Mouse (Mus musculus): Measurements from ENCODE around the gene Dpagt1. TPM values are rescaled to one million over a fixed set of nuclear protein-coding genes. Genes with fewer than 3 reads are reported as not detected.
"Not testable (repeated sequence)": the region's sequence is repeated elsewhere in the genome, so short reads cannot be mapped to it uniquely, and the experiment has no call there.

Dpagt1 gene
- polyA plus RNA-seq, 1 experiment from 2014 or later = 35.9 TPM

DNA sequence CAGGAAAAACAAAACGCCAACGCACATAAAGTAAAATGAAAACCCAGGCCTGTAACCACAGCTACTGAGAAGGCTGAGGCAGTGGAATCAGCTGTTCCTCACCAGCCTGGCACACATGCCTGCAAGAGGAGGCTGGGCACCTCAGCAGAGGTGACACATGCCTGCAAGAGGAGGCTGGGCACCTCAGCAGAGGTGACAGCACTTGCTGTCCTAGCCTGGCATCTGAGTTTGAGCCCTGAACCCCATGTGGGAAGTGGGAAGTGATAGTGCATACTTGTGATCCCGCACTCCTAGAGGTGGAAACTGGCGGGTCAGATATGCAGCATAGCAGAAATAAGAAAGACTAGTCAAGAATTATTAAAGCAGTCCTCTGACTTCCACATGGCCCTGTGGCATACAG lies 25.6 kb downstream of the Dpagt1 start:
- H3K4me1 ChIP-seq (ENCODE audit: control insufficient read depth, insufficient read depth, low read length) = no peaks in the 10 kb centered on the region
- H3K27ac ChIP-seq (ENCODE audit: low read depth, low read length) = no peak overlapping the region
- H3K36me3 ChIP-seq (ENCODE audit: control insufficient read depth, insufficient read depth, low read length) = peaks cover 65% of the 10 kb centered on the region
- H3K4me2 ChIP-seq (ENCODE audit: low read depth, low read length) = no peak overlapping the region
- H3K27me3 ChIP-seq (ENCODE audit: control insufficient read depth, insufficient read depth, low read length) = no peaks in the 10 kb centered on the region
- no peaks in the 10 kb centered on the region for H3K9me3 ChIP-seq (ENCODE audit: control insufficient read depth, low read length)
- ATAC-seq (ENCODE audit: low read depth) = no peak
- 99% methylated on average over 4 of the region's 4 CpGs for WGBS
- H3K9ac ChIP-seq (replicated peaks; ENCODE audit: low read depth, low read length) = no peak overlapping the region
- H3K4me3 ChIP-seq (ENCODE audit: low read depth, low read length) = no peak overlapping the region

GRCm38 (mm10) chr9:44352337-44352736 lies 26.5 kb downstream of the Dpagt1 start:
- Histone ChIP-seq H3K4me3 (ENCODE audit: low read depth, low read length) (no peak overlapping the region), H3K4me2 (ENCODE audit: low read depth, low read length) (no peak overlapping the region), H3K27ac (ENCODE audit: low read depth, low read length) (no peak overlapping the region), H3K4me1 (ENCODE audit: control insufficient read depth, insufficient read depth, low read length) (no peaks in the 10 kb centered on the region), H3K36me3 (ENCODE audit: control insufficient read depth, insufficient read depth, low read length) (peaks cover 65% of the 10 kb centered on the region), H3K9ac (replicated peaks; ENCODE audit: low read depth, low read length) (no peak overlapping the region), H3K27me3 (ENCODE audit: control insufficient read depth, insufficient read depth, low read length) (no peaks in the 10 kb centered on the region), H3K9me3 (ENCODE audit: control insufficient read depth, low read length) (no peaks in the 10 kb centered on the region)
- ATAC-seq (ENCODE audit: low read depth) = no peak
- 89% methylated on average over 10 of the region's 10 CpGs for WGBS

DNA sequence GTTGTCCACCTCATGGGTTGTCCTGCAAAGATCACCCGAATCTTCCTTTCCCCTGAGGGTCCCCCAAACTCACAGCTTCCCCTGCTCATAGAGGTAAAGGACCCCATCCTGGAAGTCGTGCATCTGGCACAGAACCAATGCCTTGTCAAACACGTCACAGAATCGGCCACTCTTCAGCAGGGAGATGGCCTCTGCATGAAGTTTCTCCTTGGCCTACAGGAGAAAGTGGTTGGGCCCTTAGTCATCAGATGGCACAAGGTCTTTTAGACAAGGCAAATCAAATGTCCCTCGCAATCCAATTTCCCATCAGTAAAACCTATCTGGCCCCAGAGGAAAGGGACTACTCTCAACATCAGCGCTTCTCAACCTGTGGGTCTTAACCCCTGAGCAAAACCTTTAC lies 27.3 kb downstream of the Dpagt1 start:
- Histone ChIP-seq H3K9me3 (ENCODE audit: control insufficient read depth, low read length) (no peaks in the 10 kb centered on the region), H3K9ac (replicated peaks; ENCODE audit: low read depth, low read length) (no peak overlapping the region), H3K4me1 (ENCODE audit: control insufficient read depth, insufficient read depth, low read length) (no peaks in the 10 kb centered on the region), H3K4me3 (ENCODE audit: low read depth, low read length) (no peak overlapping the region), H3K27me3 (ENCODE audit: control insufficient read depth, insufficient read depth, low read length) (no peaks in the 10 kb centered on the region), H3K36me3 (ENCODE audit: control insufficient read depth, insufficient read depth, low read length) (peaks cover 66% of the 10 kb centered on the region), H3K27ac (ENCODE audit: low read depth, low read length) (no peak overlapping the region), H3K4me2 (ENCODE audit: low read depth, low read length) (no peak overlapping the region)
- ATAC-seq (ENCODE audit: low read depth) = no peak
- WGBS = 97% methylated on average over 6 of the region's 6 CpGs

DNA sequence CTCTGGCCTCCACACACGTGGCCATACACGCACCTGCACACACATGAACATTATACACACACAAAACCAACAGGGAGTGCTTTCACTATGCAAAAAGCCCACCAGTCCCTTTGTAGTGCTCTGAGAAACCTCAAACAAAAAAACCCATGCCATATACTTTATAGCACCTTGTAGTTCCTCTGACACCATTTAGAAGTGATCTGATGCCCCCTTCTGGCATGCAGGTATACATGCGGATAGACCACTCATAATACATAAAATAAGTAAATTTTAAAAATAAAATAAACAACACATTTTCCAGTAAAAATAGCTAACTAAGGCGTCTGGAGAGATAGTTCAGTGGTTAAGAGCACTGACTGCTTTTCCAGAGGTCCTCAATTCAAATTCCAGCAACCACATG lies 31.4 kb downstream of the Dpagt1 start:
- no peak for ATAC-seq (ENCODE audit: low read depth)
- H3K9me3 ChIP-seq (ENCODE audit: control insufficient read depth, low read length) = no peaks in the 10 kb centered on the region
- 75% methylated on average over 4 of the region's 4 CpGs for WGBS

GRCm38 (mm10) chr9:44361190-44361917 lies 35.5 kb downstream of the Dpagt1 start, which contains the start of gene Vps11:
Gene Vps11 (minus strand): TSS chr9:44361670.
- H3K9ac ChIP-seq (replicated peaks; ENCODE audit: low read depth, low read length) = peak within 1 kb of the TSS; percentile 79
- H3K9me3 ChIP-seq (ENCODE audit: control insufficient read depth, low read length) = no peaks in the 10 kb centered on the region
- H3K27ac ChIP-seq (ENCODE audit: low read depth, low read length) = peak within 1 kb of the TSS; percentile 70
- ATAC-seq (ENCODE audit: low read depth) = peak; percentile 95
- H3K4me3 ChIP-seq (ENCODE audit: low read depth, low read length) = peak within 1 kb of the TSS; percentile 97
- peaks cover 17% of the 10 kb centered on the region for H3K36me3 ChIP-seq (ENCODE audit: control insufficient read depth, insufficient read depth, low read length)
- no peaks in the 10 kb centered on the region for H3K27me3 ChIP-seq (ENCODE audit: control insufficient read depth, insufficient read depth, low read length)
- H3K4me1 ChIP-seq (ENCODE audit: control insufficient read depth, insufficient read depth, low read length) = peaks cover 4% of the 10 kb centered on the region; the same call in 1 of the 2 replicates
- under 1% methylated on average over 44 of the region's 44 CpGs for WGBS
- H3K4me2 ChIP-seq (ENCODE audit: low read depth, low read length) = peak within 1 kb of the TSS; percentile 79

More for the DNA sequence above, 31.4 kb downstream of the Dpagt1 start:
- Histone ChIP-seq H3K4me1 (ENCODE audit: control insufficient read depth, insufficient read depth, low read length) (peaks cover 4% of the 10 kb centered on the region; the same call in 1 of the 2 replicates), H3K27ac (ENCODE audit: low read depth, low read length) (no peak overlapping the region), H3K36me3 (ENCODE audit: control insufficient read depth, insufficient read depth, low read length) (peaks cover 47% of the 10 kb centered on the region), H3K27me3 (ENCODE audit: control insufficient read depth, insufficient read depth, low read length) (no peaks in the 10 kb centered on the region), H3K9ac (replicated peaks; ENCODE audit: low read depth, low read length) (no peak overlapping the region), H3K4me2 (ENCODE audit: low read depth, low read length) (no peak overlapping the region), H3K4me3 (ENCODE audit: low read depth, low read length) (no peak overlapping the region)

GRCm38 (mm10) chr9:44361931-44362330 lies 36.1 kb downstream of the Dpagt1 start:
- 38% methylated on average over 4 of the region's 4 CpGs for WGBS
- not testable (repeated sequence) for H3K9me3 ChIP-seq (ENCODE audit: control insufficient read depth, low read length); H3K27me3 ChIP-seq (ENCODE audit: control insufficient read depth, insufficient read depth, low read length); H3K9ac ChIP-seq (replicated peaks; ENCODE audit: low read depth, low read length); H3K4me1 ChIP-seq (ENCODE audit: control insufficient read depth, insufficient read depth, low read length)
- Histone ChIP-seq H3K36me3 (ENCODE audit: control insufficient read depth, insufficient read depth, low read length) (peaks cover 17% of the 10 kb centered on the region), H3K4me2 (ENCODE audit: low read depth, low read length) (peak overlapping the region; percentile 79), H3K4me3 (ENCODE audit: low read depth, low read length) (peak overlapping the region; percentile 97), H3K27ac (ENCODE audit: low read depth, low read length) (peak overlapping the region; percentile 46)
- ATAC-seq (ENCODE audit: low read depth) = peak; percentile 17; the same call in 1 of the 2 replicates

DNA sequence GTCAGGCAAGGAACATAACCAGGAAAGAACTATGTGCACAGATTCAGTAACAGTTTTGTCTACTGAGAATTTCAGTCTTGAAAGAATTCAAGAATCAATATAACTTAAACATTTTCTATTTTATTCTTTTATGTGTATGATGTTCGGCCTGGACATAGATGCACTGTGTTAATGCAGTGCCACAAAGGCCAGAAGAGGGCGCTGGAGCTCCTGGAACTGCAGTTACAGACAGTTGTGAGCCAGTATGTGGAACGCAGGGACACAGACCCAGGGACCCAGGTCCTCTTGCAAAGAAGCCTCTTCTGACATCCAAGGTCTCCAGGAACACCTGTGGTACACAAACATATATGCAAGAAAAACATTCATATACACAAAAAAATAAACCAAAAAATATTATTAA lies 38.7 kb downstream of the Dpagt1 start:
- 64% methylated on average over 3 of the region's 3 CpGs for WGBS
- H3K4me3 ChIP-seq (ENCODE audit: low read depth, low read length) = no peak overlapping the region
- H3K4me2 ChIP-seq (ENCODE audit: low read depth, low read length) = no peak overlapping the region
- H3K27ac ChIP-seq (ENCODE audit: low read depth, low read length) = no peak overlapping the region
- peaks cover 1% of the 10 kb centered on the region for H3K36me3 ChIP-seq (ENCODE audit: control insufficient read depth, insufficient read depth, low read length)
- no peaks in the 10 kb centered on the region for H3K9me3 ChIP-seq (ENCODE audit: control insufficient read depth, low read length)
- H3K27me3 ChIP-seq (ENCODE audit: control insufficient read depth, insufficient read depth, low read length) = no peaks in the 10 kb centered on the region
- ATAC-seq (ENCODE audit: low read depth) = no peak
- peaks cover 4% of the 10 kb centered on the region; the same call in 1 of the 2 replicates for H3K4me1 ChIP-seq (ENCODE audit: control insufficient read depth, insufficient read depth, low read length)
- no peak overlapping the region for H3K9ac ChIP-seq (replicated peaks; ENCODE audit: low read depth, low read length)

DNA sequence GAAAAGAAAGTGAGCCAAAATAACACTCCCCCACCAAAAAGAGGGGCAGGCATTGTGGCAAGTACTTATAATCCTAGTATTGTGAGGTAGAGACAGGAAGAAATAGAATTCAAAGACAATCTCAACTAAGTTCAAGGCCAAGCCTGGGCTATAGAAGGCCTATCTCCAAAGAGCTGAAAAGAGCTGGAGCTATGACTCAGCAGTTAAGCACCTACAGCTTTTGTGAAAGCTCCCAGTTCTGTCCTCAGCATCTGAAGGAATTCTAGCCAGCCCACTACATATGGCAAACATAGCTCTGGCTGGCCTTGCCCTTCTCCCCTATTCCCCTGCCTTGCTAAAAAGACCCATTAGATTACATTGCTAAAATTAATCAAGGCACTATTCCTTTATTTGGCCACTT lies 47.6 kb downstream of the Dpagt1 start:
- Histone ChIP-seq H3K27ac (ENCODE audit: low read depth, low read length) (no peak overlapping the region), H3K4me1 (ENCODE audit: control insufficient read depth, insufficient read depth, low read length) (no peaks in the 10 kb centered on the region), H3K4me2 (ENCODE audit: low read depth, low read length) (no peak overlapping the region), H3K36me3 (ENCODE audit: control insufficient read depth, insufficient read depth, low read length) (no peaks in the 10 kb centered on the region), H3K27me3 (ENCODE audit: control insufficient read depth, insufficient read depth, low read length) (no peaks in the 10 kb centered on the region), H3K4me3 (ENCODE audit: low read depth, low read length) (no peak overlapping the region), H3K9me3 (ENCODE audit: control insufficient read depth, low read length) (no peaks in the 10 kb centered on the region), H3K9ac (replicated peaks; ENCODE audit: low read depth, low read length) (no peak overlapping the region)
- no peak for ATAC-seq (ENCODE audit: low read depth)

DNA sequence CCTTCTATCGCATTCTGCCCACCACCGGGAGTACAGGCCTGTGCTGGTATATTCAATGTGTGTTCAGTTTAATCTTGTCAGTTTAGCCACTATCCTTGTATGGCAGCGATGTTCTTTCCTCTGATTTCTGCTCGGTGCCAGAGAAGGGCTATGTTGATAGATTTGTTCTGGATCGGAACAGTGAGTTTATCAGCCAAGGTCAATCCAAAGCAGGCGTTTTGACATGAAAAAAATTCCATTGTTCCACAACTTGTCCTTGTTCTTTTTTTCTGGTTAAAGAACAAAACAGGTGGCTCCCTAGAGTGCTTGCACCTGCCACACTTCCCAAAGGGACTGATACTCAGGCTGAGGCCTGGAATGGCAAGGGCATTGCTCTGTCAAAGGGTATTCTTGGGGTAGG lies 50.3 kb downstream of the Dpagt1 start:
- Histone ChIP-seq H3K9ac (replicated peaks; ENCODE audit: low read depth, low read length) (no peak overlapping the region), H3K27ac (ENCODE audit: low read depth, low read length) (no peak overlapping the region), H3K36me3 (ENCODE audit: control insufficient read depth, insufficient read depth, low read length) (no peaks in the 10 kb centered on the region), H3K4me1 (ENCODE audit: control insufficient read depth, insufficient read depth, low read length) (peaks cover 7% of the 10 kb centered on the region), H3K27me3 (ENCODE audit: control insufficient read depth, insufficient read depth, low read length) (no peaks in the 10 kb centered on the region), H3K4me2 (ENCODE audit: low read depth, low read length) (no peak overlapping the region), H3K9me3 (ENCODE audit: control insufficient read depth, low read length) (no peaks in the 10 kb centered on the region), H3K4me3 (ENCODE audit: low read depth, low read length) (no peak overlapping the region)
- 90% methylated on average over 6 of the region's 6 CpGs for WGBS
- no peak for ATAC-seq (ENCODE audit: low read depth)
